Mouse (Mus musculus) brain, adult 10 weeks (tissue): ENCODE measurements around the gene Krt31. TPM values are rescaled to one million over a fixed set of nuclear protein-coding genes. Genes with fewer than 3 reads are reported as not detected.

ENCODE experiments used
- polyA plus RNA-seq: library from polyadenylated mRNA; stranded (reverse); fragments of 350-450 nt; fragmentation: Illumina TruSeq; extraction: RNeasy Lipid Tissue Mini Kit (QIAGEN cat#74804); gene quantifications from one replicate; pipeline ENCODE4 v1.2.3, GENCODE M21; 2015; ENCODE audit warnings: low read depth, low replicate concordance

The Krt31 gene
- not detected for polyA plus RNA-seq

DNA sequence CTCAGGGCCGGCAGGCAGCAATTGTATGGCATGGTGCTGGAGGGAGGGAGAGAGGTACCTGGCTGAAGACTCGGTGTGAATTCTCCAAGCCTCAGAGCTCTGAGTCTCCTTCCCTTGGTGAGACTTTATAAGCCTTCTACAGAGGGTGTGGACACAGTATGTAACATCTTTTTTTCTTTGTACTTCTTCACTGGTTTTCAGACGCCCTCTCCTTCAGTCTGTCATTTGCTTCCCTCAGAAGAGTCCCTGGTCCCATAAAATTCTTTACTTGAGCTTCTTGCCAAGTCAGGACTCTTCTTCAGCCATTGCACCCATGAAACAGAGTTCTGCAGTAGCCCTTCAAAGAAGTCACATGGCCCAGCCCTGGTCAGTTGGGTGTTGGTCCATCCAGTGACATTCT is at the start of gene Krt31:
TSS of gene Krt31 (minus strand) at position 101 of the 400 bp plus-strand sequence.

DNA sequence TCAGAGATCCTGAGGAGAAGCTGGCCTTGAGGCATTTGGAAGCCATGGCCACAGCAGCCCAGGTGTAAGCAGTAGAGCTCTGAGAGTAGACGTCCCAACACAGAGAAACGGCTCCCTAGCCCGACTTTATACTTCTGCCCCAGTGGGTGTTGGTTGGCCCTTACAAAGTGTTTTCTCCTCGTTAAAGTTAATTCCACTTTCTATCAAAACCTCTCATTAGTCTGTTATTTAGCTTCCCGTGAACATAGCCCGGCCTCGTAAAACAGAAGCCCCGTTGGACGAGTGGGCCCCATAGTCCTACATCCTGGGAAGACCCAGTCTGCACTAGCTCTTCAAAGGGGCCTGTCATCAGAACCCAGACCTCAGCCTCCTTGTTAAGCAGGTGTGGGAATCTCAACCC is 45.8 kb upstream of the Krt31 start, which contains the start of gene Krt35:
TSS of gene Krt35 (minus strand) at position 101 of the 400 bp plus-strand sequence.

GRCm38 (mm10) chr11:100087861-100088260 is 37.5 kb upstream of the Krt31 start, which contains the start of gene Krt32:
Krt32 (minus strand) TSS chr11:100088226.

DNA sequence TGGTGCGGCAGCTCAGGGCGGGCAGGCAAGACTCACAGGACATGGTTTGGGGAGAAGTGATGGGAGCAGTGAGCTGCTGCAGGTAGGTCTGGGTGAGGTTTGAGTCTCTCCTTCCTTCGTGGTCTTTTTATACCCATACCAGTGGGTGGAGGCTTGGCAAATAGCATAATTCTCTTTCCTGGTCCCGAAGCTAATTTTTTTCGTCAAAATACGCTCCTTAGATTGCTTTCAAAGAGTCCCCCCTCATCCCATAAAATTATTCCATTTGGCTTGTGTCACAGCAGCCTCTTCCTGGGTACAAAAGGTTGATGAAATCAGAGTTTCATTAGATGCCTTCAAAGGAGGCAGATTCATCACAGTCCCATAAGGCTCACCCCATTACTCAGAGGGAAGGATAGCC is 8.9 kb downstream of the Krt31 start, which contains the start of gene Krt34:
TSS of gene Krt34 (minus strand) at position 101 of the 400 bp plus-strand sequence.

DNA sequence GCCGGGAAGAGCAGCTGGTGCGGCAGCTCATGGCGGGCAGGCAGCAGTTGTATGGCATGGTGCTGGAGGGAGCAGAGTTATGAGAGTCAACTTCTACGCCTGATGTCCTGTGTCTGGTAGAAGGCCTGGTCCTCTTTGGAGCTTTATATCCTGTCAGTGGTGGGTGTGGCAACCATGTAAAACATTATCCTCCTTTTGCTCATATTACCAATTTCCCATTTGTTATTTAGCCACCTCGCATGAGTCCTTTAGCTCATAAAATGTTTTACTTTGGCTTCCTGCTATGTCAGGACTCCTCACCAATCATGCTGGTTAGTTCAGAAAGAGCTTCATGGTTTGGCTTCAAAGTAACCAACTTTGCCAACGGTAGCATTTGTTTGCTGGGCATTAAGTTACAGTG is 20.6 kb downstream of the Krt31 start, which contains the start of gene Krt33b:
TSS of gene Krt33b (minus strand) at position 101 of the 400 bp plus-strand sequence.

GRCm38 (mm10) chr11:100016112-100016511 is 34.2 kb downstream of the Krt31 start, which contains the start of gene Krt33a:
Krt33a (minus strand) TSS chr11:100016212.

Other genes with a start within 250 kb of the Krt31 start
- not detected for gene Gm11554, start 246.1 kb downstream of the Krt31 start, polyA plus RNA-seq
- not detected for gene Krtap4-13, start 240.7 kb downstream of the Krt31 start, polyA plus RNA-seq
- gene Gm11564, start 234.9 kb downstream of the Krt31 start, polyA plus RNA-seq = not detected
- not detected for gene 2300003K06Rik, start 212.5 kb downstream of the Krt31 start, polyA plus RNA-seq
- not detected for gene Krtap4-16, start 198.9 kb downstream of the Krt31 start, polyA plus RNA-seq
- gene Gm11568, start 192.6 kb downstream of the Krt31 start, polyA plus RNA-seq = not detected
- not detected for gene Gm11559, start 186.1 kb downstream of the Krt31 start, polyA plus RNA-seq
- not detected for gene Krtap9-1, start 177.2 kb downstream of the Krt31 start, polyA plus RNA-seq
- gene Gm11567, start 171.4 kb downstream of the Krt31 start, polyA plus RNA-seq = not detected
- gene Krtap31-1, start 142.6 kb downstream of the Krt31 start, polyA plus RNA-seq = not detected
- gene Gm11565, start 135.8 kb downstream of the Krt31 start, polyA plus RNA-seq = not detected
- gene Krtap31-2, start 114.3 kb downstream of the Krt31 start, polyA plus RNA-seq = not detected
- gene Krtap9-5, start 102.1 kb downstream of the Krt31 start, polyA plus RNA-seq = not detected
- not detected for gene Krtap29-1, start 71.5 kb downstream of the Krt31 start, polyA plus RNA-seq
- gene Krtap16-1, start 64.0 kb downstream of the Krt31 start, polyA plus RNA-seq = not detected
- not detected for gene Krtap17-1, start 56.6 kb downstream of the Krt31 start, polyA plus RNA-seq
- not detected for gene Krt33a, start 34.3 kb downstream of the Krt31 start, polyA plus RNA-seq
- not detected for gene Krt33b, start 20.7 kb downstream of the Krt31 start, polyA plus RNA-seq
- gene Krt34, start 9.0 kb downstream of the Krt31 start, polyA plus RNA-seq = not detected
- gene Krt32, start 37.7 kb upstream of the Krt31 start, polyA plus RNA-seq = not detected
- not detected for gene Krt35, start 45.7 kb upstream of the Krt31 start, polyA plus RNA-seq
- gene Krt36, start 55.1 kb upstream of the Krt31 start, polyA plus RNA-seq = not detected
- not detected for gene Krt13, start 71.0 kb upstream of the Krt31 start, polyA plus RNA-seq
- 0.94 TPM for gene Krt15, start 85.4 kb upstream of the Krt31 start, polyA plus RNA-seq
- not detected for gene Krt19, start 98.1 kb upstream of the Krt31 start, polyA plus RNA-seq
- 6.8 TPM for gene Krt9, start 142.7 kb upstream of the Krt31 start, polyA plus RNA-seq
- not detected for gene Krt14, start 157.0 kb upstream of the Krt31 start, polyA plus RNA-seq
- not detected for gene Krt16, start 198.4 kb upstream of the Krt31 start, polyA plus RNA-seq
- gene Krt17, start 210.5 kb upstream of the Krt31 start, polyA plus RNA-seq = not detected
- gene Krt42, start 219.3 kb upstream of the Krt31 start, polyA plus RNA-seq = not detected